Mouse (Mus musculus) WW6 (cell line): Measurements from ENCODE around the gene Aggf1.

Source experiments
- DNase-seq: peaks from one replicate; pipeline ENCODE4 v3.0.0-alpha.2; 2013; ENCODE audit warnings: low read depth, low spot score

Aggf1 gene

GRCm38 (mm10) chr13:95332086-95332899 lies 42.9 kb downstream of the Aggf1 start:
- no peak for DNase-seq

DNA sequence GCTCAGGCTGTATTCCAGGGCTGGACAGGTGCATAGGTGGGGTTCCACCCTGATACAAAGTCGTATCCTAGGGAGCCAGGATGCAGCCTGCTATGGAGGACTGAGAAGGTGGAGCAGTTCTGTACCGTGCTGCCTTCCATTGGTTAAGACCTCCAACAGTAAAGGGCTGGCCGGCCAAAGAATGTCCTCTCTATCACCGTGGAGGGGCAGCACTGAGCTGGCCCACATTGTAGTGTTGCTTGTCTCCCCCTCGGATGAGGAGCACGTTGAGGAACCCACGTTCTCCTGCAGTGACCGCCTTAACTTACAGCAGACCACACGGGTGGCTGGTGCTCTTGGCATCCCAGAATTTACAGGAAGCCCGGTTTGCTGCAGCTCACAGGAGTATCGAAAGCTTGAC lies 44.6 kb downstream of the Aggf1 start:
- DNase-seq = no peak

DNA sequence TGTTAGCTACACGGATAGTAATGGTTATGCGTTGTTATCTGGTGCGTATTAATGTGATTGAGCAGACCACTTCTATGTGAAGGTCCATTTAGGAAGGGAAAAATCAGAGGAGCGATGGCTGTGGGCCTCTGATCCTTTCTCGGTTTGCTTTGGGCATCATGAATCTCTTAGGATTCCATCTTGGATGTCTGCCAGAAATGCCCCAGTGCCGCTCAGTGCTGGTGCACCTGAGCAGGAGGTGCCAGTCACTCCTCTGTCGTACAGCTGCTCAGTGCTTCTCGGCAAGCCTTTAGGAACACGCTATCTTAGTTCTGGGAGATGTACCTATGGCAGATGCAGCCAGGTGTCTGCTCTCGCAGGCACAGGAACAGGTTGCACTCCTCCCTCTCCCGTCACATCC lies 46.4 kb downstream of the Aggf1 start:
- DNase-seq = no peak

DNA sequence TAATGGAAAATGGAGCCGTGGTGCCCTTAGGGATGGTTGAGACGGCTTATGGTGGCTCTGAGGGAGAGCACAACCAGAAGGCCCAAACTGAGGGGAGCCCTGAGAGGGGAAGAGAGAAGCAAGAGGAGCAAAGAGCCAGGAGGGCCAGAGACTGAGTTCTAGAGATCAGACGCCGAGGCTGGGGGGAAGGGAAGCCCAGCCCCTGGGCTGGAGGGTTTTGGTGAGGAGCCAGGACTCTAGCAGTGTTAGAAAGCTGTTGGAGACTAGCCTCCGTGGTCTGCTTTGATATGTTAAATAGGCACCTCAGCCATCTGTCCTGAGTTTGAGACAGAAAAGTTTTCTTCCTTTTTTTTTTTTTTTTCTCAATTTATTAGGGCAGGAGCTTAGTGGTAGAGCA lies 47.8 kb downstream of the Aggf1 start:
- peak; percentile 29 for DNase-seq

DNA sequence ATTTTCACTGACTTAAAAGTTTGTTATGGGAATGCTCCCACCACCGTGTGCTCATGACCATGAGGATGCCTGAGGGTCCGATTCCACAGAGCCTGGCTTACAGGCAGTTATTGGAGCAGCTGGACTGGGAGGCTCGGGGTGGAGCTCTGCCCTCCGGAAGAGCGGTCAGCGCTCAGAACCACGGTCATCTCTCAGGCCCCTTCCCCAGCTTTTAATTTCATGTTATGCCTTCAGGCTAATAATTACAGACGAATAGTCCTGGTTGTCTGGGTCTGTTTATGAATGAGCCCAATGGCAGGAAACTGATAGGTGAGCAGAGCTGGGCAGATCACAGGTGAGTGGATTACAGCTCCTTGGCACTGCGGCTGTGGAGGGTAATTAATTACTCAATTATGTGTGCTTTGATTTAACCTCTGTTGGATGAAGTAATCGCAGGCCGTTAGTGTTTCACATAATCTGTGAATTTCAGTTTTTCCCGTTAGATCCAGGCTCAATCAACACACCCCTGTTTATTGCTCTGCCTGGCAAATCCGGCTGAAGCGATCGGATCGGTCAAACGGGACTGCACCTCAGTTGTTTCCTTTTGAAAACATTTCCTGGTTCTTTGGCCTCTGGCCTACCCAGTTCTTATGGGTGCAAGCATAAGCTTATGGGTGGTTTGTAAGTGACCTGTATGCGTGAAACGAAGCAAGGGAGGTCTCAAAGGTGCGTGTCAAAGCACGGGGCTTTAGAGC lies 48.4 kb downstream of the Aggf1 start:
- no peak for DNase-seq

- DNase-seq = no peak
Observed at GRCm38 (mm10) chr13:95325907-95326550, 49.1 kb downstream of the Aggf1 start.

DNA sequence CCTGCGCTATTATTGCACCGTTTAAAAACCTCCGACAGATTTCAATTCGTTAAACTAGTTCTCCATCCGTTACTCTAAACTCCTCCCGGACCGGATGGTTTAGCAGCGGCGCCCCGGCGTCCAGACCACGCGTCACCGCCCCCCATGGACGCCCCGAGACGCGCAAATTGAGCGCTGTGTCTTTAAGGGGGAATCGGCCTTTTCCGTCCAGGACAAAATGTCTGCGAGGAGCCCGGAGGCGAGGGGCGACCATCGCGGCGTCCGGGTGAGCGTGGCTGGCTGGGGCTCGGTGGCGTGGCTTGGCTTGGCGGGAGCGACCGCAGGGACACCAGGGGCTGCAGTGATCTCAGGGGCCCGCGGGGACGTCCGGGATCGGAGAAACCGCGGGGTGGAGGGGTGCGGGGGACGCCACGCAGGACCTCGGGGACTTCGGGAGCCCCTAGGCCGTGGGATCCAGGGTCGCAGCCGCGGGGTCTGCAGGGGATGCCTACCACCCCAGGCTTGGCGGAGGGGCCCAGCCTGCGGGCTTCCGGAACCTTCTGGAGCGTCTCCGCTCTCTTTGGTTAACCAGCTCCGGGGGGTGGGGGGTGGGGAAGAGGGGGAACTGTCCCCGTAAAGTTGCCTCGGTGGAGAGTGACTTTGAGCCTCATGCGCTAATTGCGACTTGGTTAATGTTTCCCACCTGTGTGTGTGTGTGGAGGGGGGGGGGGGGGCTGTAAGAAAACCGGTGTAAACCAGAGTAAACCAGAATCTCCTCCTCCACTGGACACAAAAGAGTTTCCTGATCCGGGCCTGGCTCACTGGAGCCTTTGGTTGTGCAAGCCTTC lies 49.9 kb downstream of the Aggf1 start:
- no peak for DNase-seq

GRCm38 (mm10) chr13:95324626-95325079 lies 50.5 kb downstream of the Aggf1 start:
- no peak for DNase-seq

DNA sequence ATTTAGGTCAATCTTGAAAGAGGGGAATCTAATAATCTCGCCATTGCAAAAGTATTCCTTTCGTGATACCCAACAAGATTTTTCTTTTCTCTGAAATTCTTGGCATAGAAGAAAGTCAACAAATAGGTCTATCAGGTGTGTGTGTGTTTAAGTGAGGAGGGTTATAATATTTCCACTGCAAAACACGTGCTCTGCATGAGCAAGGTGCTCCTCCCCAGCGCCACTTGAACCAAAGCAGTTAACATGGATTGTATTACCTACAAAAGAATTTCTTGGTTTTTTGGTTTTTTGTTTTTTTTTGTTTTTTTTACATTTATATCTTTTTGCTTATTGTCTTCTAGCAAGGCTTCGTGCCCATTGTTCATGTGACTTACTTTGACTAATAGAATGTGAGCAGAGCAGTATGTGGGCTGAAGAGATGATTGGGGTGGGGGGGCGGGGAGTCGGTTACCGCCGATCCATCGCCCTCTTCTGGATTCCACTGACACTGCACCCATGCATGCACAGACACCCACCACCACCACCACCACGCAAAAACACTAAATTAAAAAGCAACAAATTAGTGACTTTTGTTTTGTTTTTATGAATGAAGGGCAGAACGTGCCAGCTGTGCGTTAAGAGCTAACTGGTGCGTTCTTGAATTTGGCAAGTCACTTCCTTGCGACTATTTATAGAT lies 51.1 kb downstream of the Aggf1 start:
- DNase-seq = no peak

DNA sequence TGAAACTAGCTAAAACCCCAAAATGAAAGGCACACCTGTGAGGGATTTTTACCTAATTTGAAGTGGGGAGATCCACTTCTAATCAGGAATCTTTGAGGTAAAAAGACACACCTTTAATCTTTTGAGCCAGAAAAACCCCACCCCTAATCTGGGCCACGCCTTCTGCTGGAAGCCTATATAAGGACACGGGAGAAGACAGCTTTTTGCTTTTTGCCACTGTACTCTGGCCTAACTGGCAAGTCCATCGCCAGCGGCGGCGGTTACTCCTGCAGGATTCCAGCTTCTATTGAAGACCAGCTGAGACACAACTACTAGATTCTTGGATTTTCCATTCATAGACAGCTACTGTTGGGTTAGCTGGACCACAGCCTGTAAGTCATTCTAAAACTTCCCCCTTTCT lies 51.8 kb downstream of the Aggf1 start, which contains the start of gene Zbed3:
Gene Zbed3 (plus strand): TSS at position 213 of the 400 bp plus-strand sequence.
- DNase-seq = no peak

DNA sequence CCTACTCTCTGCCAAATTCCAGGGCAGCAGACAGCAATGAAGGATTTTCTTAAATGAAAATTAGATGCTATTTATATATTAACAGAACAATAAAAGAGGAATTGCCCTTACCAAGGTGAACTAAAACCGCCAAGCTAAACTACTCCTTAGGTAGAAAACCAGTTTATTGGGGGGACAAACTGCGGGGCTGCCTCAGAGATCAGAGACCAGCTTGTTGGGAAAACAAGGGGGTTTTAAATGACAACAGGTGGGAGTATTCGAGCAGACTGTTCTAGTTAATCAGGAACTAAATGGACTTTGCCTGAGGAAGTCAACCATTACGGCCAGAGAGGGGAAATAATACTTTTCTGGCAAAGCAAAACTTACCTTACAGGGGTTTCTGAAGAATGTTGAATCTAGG lies 54.7 kb downstream of the Aggf1 start:
- DNase-seq = no peak

DNA sequence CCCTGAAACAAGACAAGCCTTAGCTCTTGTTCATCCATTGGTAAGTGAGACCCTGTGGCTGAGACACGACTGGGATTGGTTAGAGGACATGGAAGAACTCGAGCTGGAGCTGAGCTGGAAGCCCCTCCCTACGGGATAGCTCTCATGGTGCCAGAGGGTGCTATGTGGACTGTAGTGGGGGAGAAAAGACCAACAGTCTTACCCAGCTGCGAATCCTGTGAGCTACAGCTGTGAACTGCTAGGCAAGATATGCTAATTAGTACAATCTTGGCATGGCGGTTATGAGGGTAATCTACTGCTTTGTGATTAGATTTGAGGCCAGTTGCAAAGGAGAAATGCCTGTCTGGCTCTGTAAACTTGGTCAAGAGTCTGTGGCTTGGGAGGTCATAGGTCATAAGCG lies 56.0 kb downstream of the Aggf1 start:
- DNase-seq = no peak

GRCm38 (mm10) chr13:95312016-95312415 lies 63.1 kb downstream of the Aggf1 start:
- DNase-seq = no peak

GRCm38 (mm10) chr13:95307100-95307655 lies 68.0 kb downstream of the Aggf1 start:
- no peak for DNase-seq

DNA sequence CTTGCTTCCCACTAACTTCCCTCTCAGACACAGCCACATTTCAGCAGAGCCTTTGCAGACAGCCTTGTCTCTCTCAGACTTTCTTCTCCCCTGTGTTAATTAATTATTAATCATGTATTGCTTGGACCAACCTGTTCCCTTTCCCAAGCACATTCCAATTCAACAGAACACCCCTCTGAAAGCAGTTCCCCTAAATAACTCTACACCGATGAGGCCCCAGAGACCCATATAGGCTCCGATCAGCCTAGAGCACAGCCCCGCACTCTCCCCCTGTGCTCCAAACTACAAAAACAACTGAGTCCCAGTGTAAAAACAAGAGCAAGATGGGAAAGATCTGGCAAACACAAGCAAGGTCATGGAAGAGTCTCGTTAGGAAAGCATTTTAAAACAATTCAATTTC lies 68.6 kb downstream of the Aggf1 start:
- DNase-seq = no peak
